Mouse (Mus musculus) neural tube, embryonic 15.5 days (tissue): ENCODE data around the gene Nup210l. TPM values are rescaled to one million over a fixed set of nuclear protein-coding genes. Genes with fewer than 3 reads are reported as not detected.

Experiments
- ATAC-seq: fragments of 200-750 bp; cut with Nextera tagmentation; 2 replicates; pipeline ENCODE4 v1.8.0; 2017; ENCODE audit warnings: mild to moderate bottlenecking, moderate TSS enrichment, moderate library complexity; ENCODE audit not compliant: low FRiP score
- H3K27ac ChIP-seq: fragments of 300-500 bp; sonication (generic); replicated peaks from 2 replicates; pipeline ENCODE4 v1.5.1; 2015; ENCODE audit warnings: mild to moderate bottlenecking, inconsistent platforms
- H3K27me3 ChIP-seq: fragments of 300-500 bp; sonication (generic); replicated peaks from 2 replicates; pipeline ENCODE4 v1.6.1; 2015; ENCODE audit warnings: inconsistent platforms
- H3K36me3 ChIP-seq: fragments of 300-500 bp; sonication (generic); 2 replicates; pipeline ENCODE4 v1.6.1; 2015; ENCODE audit warnings: inconsistent platforms
- H3K4me1 ChIP-seq: fragments of 300-500 bp; sonication (generic); 2 replicates; pipeline ENCODE4 v1.6.1; 2015; ENCODE audit warnings: inconsistent platforms
- H3K4me2 ChIP-seq: fragments of 300-500 bp; sonication (generic); 2 replicates; pipeline ENCODE4 v1.6.1; 2015; ENCODE audit warnings: inconsistent platforms, mild to moderate bottlenecking, moderate library complexity
- H3K4me3 ChIP-seq: fragments of 300-500 bp; sonication (generic); replicated peaks from 2 replicates; pipeline ENCODE4 v1.5.1; 2015; ENCODE audit warnings: mild to moderate bottlenecking, inconsistent platforms
- H3K9ac ChIP-seq: fragments of 300-500 bp; sonication (generic); replicated peaks from 2 replicates; pipeline ENCODE4 v1.6.1; 2015; ENCODE audit warnings: mild to moderate bottlenecking, inconsistent platforms
- H3K9me3 ChIP-seq: fragments of 300-500 bp; sonication (generic); replicated peaks from 2 replicates; pipeline ENCODE4 v1.6.1; 2016; ENCODE audit warnings: inconsistent platforms
- WGBS: fragments of 180-500 bp; shearing (Covaris S2); methylation state at CpG from one replicate; pipeline ENCODE4 v1.1.7; 2015; ENCODE audit warnings: mixed read lengths; 5-methylcytosine and 5-hydroxymethylcytosine counted together
- polyA plus RNA-seq: library from polyadenylated mRNA; unstranded; fragments of >200 nt; fragmentation: Nextera tagmentation; extraction: Ambion mirVana; gene quantifications from 2 replicates; pipeline ENCODE4 v1.2.1, GENCODE M21; 2015

Gene Nup210l
- polyA plus RNA-seq, 1 experiment from 2014 or later = 0.09 TPM

DNA sequence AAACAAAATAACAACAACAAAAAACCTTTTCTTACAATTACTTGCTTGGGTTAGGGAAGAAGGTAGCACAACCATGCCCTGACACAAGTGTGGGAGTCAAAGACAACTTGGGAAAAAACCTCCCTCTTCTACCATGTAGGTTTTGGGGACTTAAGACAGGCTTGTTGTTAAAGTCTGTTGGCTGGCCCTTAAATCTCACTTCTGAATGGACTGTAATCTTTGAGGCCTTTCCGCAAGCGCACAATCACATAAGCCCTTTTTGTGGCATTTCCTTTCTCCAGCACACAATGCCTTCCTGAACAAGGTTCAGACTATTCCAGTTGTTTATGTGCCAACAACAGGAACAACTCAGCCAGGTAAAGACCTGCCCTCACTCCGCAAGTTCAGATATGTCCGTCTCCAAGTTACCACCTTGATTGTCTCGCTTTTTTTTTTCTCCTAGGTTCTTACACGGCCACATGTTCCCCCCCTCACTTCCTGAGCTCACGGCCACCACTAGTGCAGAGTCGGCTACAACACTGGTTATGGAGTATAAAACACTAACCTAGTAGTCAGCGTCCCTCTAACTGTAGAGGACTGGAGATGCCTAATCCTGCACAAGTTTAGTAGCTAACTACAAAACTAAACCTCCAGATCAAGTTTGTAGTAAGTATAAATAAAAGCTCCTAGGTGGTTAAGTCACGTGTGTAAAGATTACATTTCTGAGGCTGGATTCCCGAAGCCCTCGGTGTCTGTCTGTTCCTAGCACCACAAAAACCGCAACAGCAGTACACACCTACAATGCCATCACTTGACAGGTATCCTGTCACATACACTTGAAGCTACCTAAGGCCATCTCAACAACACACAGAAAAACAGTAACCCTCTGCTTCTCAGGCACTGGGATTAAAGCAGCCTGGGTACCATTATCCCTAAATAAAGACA lies 107.8 kb downstream of the Nup210l start:
- Histone ChIP-seq H3K4me1 (peaks cover 35% of the 10 kb centered on the region), H3K9me3 (no peaks in the 10 kb centered on the region), H3K27ac (no peak overlapping the region), H3K9ac (no peak overlapping the region), H3K4me3 (peak overlapping the region; percentile 88; the same call in 1 of the 2 replicates), H3K4me2 (peak overlapping the region; percentile 87), H3K36me3 (peaks cover 43% of the 10 kb centered on the region), H3K27me3 (no peaks in the 10 kb centered on the region)
- 79% methylated on average over 13 of the region's 13 CpGs for WGBS
- no peak for ATAC-seq

DNA sequence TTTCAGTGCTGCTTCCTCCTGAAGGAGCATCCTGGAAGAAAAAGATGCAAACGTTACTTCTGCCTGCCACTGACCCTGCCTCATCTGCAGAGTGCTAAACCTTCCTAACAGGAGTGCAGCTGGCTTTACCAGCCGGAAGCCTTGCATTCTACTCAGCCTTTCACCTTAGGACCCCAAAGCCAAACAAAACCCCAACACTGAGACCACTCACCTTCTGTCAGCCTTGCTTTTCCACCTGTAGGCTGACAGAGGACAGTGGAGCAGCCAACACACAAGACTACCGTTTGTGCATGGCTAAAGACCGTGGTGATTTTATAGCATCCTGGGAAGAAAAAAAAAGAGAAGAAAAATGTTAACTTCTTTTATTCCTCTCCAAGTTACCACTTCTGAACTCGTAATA lies 108.8 kb downstream of the Nup210l start:
- WGBS = 20% methylated on average over 5 of the region's 5 CpGs
- Histone ChIP-seq H3K9ac (peak overlapping the region; percentile 95), H3K36me3 (peaks cover 40% of the 10 kb centered on the region), H3K27me3 (no peaks in the 10 kb centered on the region), H3K9me3 (no peaks in the 10 kb centered on the region), H3K4me2 (peak overlapping the region; percentile 87), H3K4me1 (peaks cover 35% of the 10 kb centered on the region), H3K27ac (no peak overlapping the region), H3K4me3 (peak overlapping the region; percentile 88)
- no peak for ATAC-seq

DNA sequence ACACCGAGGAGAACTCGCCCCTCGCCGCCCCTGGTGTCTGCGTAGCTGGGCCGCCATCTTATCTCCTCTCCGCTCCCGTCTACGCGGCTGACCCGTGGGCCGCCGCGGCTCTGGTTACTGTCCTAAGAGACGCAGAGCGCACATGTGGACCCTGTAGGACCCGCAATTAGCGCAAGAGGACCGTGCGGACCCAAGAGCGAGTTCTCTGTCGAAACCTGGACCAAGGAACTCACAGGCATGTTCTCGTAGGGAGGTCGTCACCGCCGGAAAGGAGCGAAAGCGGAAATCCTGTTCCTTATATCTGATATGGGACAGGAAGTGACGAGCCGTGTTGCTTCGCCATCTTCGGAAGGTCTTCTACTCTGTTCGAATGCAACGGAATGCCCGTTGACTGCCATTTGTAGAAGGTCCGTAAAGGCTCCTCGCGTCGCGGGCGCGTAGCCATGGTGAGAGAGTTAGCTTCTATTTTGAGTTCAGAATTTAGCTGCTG lies 109.5 kb downstream of the Nup210l start, which contains the start of the genes Rps27 and Rab13:
Rps27 (minus strand) TSS at position 275 of the 490 bp plus-strand sequence.
Rab13 (plus strand) TSS at position 319 of the 490 bp plus-strand sequence.
- H3K27me3 ChIP-seq = no peaks in the 10 kb centered on the region
- ATAC-seq = peak; percentile 95
- peaks cover 35% of the 10 kb centered on the region for H3K4me1 ChIP-seq
- H3K27ac ChIP-seq = peak within 1 kb of the TSS; percentile 93
- under 1% methylated on average over 42 of the region's 42 CpGs for WGBS
- H3K4me2 ChIP-seq = peak within 1 kb of the TSS; percentile 87
- H3K36me3 ChIP-seq = peaks cover 34% of the 10 kb centered on the region
- H3K4me3 ChIP-seq = peak within 1 kb of the TSS; percentile 88
- H3K9me3 ChIP-seq = no peaks in the 10 kb centered on the region
- peak within 1 kb of the TSS; percentile 95 for H3K9ac ChIP-seq

DNA sequence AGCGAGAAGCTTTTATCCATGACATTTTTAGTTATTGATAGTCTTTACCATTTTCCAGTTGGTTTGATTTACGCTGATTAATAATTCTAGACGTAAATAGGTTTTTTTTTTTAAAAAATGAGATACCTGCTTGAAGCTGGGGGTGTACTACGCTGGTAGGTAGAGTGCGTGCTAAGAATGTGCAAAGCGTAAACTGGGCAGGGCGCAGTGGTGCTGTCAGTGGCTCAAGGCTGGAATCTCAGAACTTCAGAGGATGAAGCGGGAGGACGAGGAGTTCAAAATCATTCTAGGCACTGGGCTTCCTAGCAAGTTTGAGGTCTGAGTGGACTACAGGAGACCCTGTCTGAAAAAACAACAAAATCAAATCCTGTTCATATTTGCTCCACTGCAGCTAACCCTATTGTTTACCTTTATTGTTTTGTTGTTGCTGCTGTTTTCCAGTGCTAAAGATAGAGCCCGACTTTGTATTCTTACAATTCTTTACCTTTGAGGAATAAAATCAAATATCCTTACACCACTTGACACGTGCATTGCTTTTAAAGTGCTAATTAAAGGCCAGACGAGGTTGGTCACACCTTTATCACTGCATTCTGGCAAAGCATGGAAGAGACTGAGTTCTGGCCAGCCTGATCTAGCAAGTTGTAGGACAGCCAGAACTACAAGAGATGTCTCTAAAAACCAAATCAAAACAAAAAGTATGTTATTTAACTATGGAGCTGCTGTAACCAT lies 110.2 kb downstream of the Nup210l start:
- 12% methylated on average over 12 of the region's 12 CpGs for WGBS
- Histone ChIP-seq H3K27me3 (no peaks in the 10 kb centered on the region), H3K4me1 (peaks cover 31% of the 10 kb centered on the region), H3K9ac (peak overlapping the region; percentile 95), H3K4me3 (peak overlapping the region; percentile 88), H3K4me2 (peak overlapping the region; percentile 87), H3K36me3 (peaks cover 27% of the 10 kb centered on the region), H3K9me3 (no peaks in the 10 kb centered on the region), H3K27ac (peak overlapping the region; percentile 93)
- peak; percentile 77 for ATAC-seq

DNA sequence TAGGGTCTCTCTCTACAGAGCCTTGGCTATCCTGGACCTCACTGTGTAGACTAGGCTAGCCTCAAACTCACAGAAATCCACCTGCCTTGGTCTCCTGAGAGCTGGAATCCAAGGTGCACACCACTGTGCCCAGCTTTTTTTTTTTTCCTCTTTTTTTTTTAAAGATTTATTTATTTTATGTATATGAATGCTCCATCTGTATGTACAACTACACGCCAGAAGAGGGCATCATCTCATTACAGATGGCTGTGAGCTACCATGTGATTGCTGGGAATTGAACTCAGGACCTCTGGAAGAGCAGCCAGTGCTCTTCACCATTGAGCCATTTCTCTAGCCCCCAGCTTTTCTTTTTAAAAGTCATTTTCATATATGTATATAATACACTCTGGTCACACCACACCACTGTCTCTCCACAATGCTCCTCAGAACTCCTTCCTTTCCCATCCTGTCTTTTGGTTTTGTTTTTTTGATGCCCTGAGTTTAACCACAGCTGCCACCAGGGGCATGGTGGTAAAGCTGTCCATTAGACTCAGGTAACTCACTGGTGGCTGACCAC lies 112.0 kb downstream of the Nup210l start:
- H3K36me3 ChIP-seq = peaks cover 10% of the 10 kb centered on the region
- H3K27ac ChIP-seq = no peak overlapping the region
- H3K9ac ChIP-seq = no peak overlapping the region
- peaks cover 38% of the 10 kb centered on the region for H3K4me1 ChIP-seq
- H3K9me3 ChIP-seq = no peaks in the 10 kb centered on the region
- WGBS = 47% methylated on average over 1 of the region's 1 CpGs
- no peak overlapping the region for H3K4me3 ChIP-seq
- ATAC-seq = no peak
- no peak overlapping the region for H3K4me2 ChIP-seq
- no peaks in the 10 kb centered on the region for H3K27me3 ChIP-seq

DNA sequence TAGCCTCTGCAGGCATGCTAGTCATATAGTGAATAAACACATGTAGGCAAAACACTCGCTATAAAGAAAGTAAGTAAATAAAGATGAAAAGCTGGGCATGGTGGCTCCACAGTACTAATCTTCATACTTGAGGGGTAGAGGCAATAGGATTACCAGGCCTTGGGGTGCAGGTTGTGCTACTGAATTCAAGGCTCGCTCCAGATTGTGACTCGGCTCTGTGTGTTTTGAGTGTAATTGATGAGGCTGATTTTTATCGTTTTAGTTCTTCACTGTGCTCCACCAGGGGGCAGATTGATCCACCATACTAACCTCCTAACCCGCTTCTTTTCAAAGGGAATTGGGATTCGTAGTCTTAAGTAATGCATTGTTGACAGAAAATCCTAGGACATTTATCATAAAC lies 116.2 kb downstream of the Nup210l start:
- H3K27me3 ChIP-seq = no peaks in the 10 kb centered on the region
- ATAC-seq = peak; percentile 33; the same call in 1 of the 2 replicates
- peak overlapping the region; percentile 75 for H3K4me2 ChIP-seq
- no peaks in the 10 kb centered on the region for H3K9me3 ChIP-seq
- H3K36me3 ChIP-seq = peaks cover 5% of the 10 kb centered on the region; the same call in 1 of the 2 replicates
- peak overlapping the region; percentile 38 for H3K4me3 ChIP-seq
- 12% methylated on average over 6 of the region's 6 CpGs for WGBS
- H3K27ac ChIP-seq = peak overlapping the region; percentile 72
- peak overlapping the region; percentile 53 for H3K9ac ChIP-seq
- H3K4me1 ChIP-seq = peaks cover 10% of the 10 kb centered on the region

DNA sequence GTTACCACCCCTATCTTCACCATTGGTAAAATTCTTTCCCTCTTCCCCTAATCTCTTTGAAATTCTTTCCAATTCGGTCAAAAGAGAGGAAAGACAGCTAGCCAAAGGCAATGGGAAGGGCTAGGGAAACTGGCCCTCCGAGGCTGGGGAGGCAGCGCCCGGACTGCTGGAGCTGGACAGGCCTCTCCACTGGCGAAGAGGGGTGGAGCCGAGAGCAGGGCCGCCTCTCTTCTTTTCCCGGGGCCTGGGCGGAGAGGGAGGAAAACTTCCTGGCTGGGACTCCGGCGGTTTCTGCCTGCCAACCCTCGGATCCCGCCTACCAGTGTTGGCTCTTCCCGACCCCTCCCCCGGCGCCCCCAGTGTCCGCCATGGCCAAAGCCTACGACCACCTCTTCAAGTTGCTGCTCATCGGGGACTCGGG lies 116.6 kb downstream of the Nup210l start:
- Histone ChIP-seq H3K4me2 (peak overlapping the region; percentile 75), H3K9me3 (no peaks in the 10 kb centered on the region), H3K4me1 (peaks cover 10% of the 10 kb centered on the region), H3K4me3 (peak overlapping the region; percentile 38), H3K27ac (peak overlapping the region; percentile 72), H3K36me3 (peaks cover 5% of the 10 kb centered on the region; the same call in 1 of the 2 replicates), H3K9ac (peak overlapping the region; percentile 53), H3K27me3 (no peaks in the 10 kb centered on the region)
- 2% methylated on average over 20 of the region's 20 CpGs for WGBS
- ATAC-seq = peak; percentile 68; the same call in 1 of the 2 replicates

DNA sequence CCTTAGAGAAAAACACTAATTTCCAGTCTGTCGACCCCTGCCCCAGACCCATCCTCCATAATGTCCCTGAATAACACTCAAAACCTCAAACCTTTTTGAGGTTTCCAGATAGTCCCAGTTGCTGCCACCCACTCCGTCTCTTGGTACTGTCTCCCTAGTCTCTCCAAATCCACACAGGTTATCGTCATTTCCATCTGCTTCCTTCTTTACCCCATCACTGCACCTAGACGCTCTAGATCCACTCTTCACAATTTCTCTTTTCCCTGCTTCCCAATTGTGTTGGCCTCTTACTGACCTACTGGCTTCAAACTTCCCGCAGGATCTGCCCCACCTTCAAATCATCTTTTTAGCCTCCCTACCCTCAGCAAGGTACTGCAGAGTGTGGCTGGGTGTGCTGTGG lies 117.2 kb downstream of the Nup210l start:
- H3K36me3 ChIP-seq = peaks cover 5% of the 10 kb centered on the region; the same call in 1 of the 2 replicates
- peak overlapping the region; percentile 20 for H3K9ac ChIP-seq
- H3K27ac ChIP-seq = no peak overlapping the region; the same call in 1 of the 2 replicates
- no peak for ATAC-seq
- no peaks in the 10 kb centered on the region for H3K27me3 ChIP-seq
- H3K4me3 ChIP-seq = peak overlapping the region; percentile 38
- WGBS = 31% methylated on average over 5 of the region's 5 CpGs
- peak overlapping the region; percentile 75 for H3K4me2 ChIP-seq
- H3K9me3 ChIP-seq = no peaks in the 10 kb centered on the region
- H3K4me1 ChIP-seq = peaks cover 10% of the 10 kb centered on the region

DNA sequence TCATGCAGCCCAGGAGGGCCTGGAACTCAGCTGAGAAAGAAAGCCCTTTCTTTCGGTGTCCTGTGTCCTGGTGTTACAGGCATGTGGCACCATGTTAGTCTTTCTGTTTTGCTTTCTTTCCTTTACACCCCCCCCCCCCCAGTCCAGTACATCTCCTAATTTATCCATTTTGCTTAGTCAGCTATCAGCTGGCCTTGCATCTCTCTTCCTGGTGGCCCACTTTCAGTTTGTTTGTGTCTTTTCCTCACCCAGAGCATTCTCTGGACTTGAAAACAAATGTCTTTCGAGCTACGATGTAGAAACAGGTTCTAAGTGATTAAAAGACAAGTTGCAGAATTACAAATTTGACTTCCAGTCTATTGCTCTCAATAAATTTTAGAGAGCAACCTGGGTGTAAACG lies 118.5 kb downstream of the Nup210l start:
- ATAC-seq = no peak
- Histone ChIP-seq H3K4me1 (peaks cover 10% of the 10 kb centered on the region), H3K36me3 (peaks cover 5% of the 10 kb centered on the region; the same call in 1 of the 2 replicates), H3K9ac (no peak overlapping the region), H3K9me3 (no peaks in the 10 kb centered on the region), H3K4me2 (no peak overlapping the region), H3K4me3 (no peak overlapping the region), H3K27me3 (no peaks in the 10 kb centered on the region), H3K27ac (no peak overlapping the region)
- 90% methylated on average over 4 of the region's 4 CpGs for WGBS

DNA sequence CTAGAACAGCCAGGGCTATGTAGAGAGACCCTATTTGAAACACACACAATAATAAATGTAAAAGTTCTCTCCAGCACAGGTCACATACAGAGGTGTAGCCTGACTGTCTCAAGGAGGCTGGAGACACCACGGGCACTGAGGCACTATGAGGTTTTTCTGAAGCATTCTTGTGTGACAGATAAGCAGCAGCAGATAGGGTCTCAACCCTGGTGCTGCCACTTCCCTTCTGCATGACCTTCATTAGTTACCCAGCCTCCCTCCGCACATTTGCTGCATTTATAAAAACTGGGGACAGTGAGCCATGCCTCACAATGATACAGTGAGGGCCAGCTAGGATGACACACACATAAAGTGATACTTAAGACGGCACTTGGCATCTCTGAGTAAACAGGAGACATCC lies 119.0 kb downstream of the Nup210l start:
- H3K27ac ChIP-seq = no peak overlapping the region
- WGBS = 83% methylated on average over 3 of the region's 3 CpGs
- no peak overlapping the region for H3K4me3 ChIP-seq
- H3K9me3 ChIP-seq = no peaks in the 10 kb centered on the region
- H3K4me2 ChIP-seq = no peak overlapping the region
- H3K9ac ChIP-seq = no peak overlapping the region
- H3K36me3 ChIP-seq = peaks cover 5% of the 10 kb centered on the region; the same call in 1 of the 2 replicates
- H3K27me3 ChIP-seq = no peaks in the 10 kb centered on the region
- no peak for ATAC-seq
- peaks cover 10% of the 10 kb centered on the region for H3K4me1 ChIP-seq

DNA sequence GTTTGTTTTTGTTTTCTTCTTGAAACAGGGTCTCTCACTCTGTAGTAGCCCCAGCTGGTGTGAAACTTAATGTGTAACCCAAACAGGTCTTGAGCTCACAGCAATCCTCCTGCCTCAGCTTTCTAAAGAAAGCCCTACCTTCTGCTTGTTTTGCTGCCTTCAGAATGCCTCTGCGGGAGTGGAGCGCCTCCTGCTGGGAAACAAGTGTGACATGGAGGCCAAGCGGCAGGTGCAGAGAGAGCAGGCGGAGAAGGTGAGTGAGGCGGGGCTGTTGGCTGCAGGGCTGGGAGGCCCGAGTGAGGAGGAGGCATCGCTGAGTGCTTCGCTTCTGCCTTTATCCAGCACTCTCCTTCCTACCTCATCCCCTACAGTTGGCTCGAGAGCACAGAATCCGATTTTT lies 120.4 kb downstream of the Nup210l start:
- Histone ChIP-seq H3K9ac (no peak overlapping the region), H3K9me3 (no peaks in the 10 kb centered on the region), H3K27me3 (no peaks in the 10 kb centered on the region), H3K36me3 (peaks cover 5% of the 10 kb centered on the region; the same call in 1 of the 2 replicates), H3K4me2 (no peak overlapping the region), H3K4me3 (no peak overlapping the region), H3K4me1 (peaks cover 10% of the 10 kb centered on the region), H3K27ac (no peak overlapping the region)
- 76% methylated on average over 10 of the region's 10 CpGs for WGBS
- no peak for ATAC-seq
